Mouse (Mus musculus) megakaryocyte progenitor cell, adult 5-6 weeks (primary cell): Measurements from ENCODE around the gene Zcchc14. TPM values are rescaled to one million over a fixed set of nuclear protein-coding genes. Genes with fewer than 3 reads are reported as not detected.

ENCODE experiments used
- ATAC-seq: replicated peaks from 2 replicates; pipeline ENCODE4 v1.8.0; 2016; ENCODE audit warnings: mild to moderate bottlenecking, moderate TSS enrichment, inconsistent platforms; ENCODE audit not compliant: poor library complexity
- total RNA-seq, 2 experiments: library from RNA; stranded (forward) in 1 of 2; stranded (reverse) in 1 of 2; fragments of 157-497, 149-512 nt in 1 of 2; fragments of 200-1000 nt in 1 of 2; gene quantifications; 2 replicates each; pipeline versions ENCODE4 v1.2.3 to v1.2.4; 2015 to 2017

Gene Zcchc14
- total RNA-seq, 2 experiments from 2014 or later, result 0.04 to 0.07 TPM

DNA sequence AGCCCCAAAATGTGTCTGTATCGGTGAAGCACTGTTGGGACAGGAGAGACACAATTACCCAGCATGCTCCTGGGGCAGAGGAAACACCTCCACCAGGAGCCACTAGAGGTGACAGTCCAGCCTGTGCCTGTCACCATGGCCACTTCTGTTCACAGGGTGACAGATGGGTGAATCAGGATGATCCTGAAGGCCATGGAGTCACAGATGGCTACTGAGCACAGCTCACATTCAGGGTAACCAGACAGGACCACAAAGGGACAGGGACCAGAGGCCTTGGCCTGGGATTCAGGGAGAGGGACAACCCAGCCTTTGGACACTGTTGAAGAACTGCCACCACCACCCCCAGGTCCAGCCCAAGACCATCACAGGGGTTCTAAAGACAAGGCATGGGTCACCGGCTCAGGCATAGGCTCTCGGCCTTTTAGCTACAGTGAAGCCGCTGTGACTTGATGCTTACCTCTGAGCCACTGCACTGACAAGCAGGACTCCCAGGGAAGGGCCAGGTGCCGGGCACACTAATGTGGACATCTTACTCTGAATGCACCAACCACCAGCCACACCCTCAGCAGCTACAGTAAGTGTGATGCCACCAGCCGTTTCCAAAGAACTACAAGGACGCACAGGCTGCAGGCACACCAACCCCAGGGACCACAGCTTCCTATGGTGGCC is 92.1 kb downstream of the Zcchc14 start:
- no peak for ATAC-seq

DNA sequence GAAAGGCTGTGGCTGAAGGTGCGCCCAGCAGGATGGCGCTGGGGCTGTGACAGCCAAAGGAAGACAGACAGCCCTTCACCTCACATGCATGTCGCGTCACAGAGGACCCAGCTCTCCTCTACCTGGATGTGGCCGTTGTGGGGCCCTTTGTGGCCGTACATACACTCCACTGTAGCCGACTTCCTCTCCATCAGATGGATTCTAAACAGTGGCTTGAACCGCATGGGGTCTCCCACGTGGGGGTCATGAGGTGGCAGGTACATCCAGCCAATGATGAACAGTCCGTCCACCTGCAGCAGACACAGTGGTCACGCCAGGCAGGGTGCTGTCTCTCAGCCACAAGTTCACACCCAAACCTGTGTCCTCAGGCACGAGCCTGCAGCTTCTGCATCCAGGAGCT is 92.9 kb downstream of the Zcchc14 start:
- no peak for ATAC-seq

DNA sequence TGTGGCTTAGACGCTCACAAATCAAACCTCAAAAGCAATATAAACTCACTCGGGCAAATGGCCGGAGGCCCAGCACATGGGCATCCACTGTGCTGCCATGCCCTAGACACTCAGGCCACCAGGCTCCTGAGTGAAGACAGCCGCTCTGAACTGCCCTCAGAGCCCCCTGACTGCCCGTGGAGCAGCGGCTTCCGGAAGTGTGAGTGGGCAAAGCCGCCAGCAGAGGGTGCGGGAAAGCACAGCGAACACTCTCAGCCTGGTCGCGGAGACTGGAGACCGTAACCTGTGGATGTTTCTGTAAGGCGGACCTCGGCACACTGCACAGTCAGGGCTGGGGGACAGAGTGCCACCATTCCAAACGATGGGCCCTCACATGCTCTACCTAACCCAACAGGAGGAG is 94.2 kb downstream of the Zcchc14 start:
- ATAC-seq, result no peak

DNA sequence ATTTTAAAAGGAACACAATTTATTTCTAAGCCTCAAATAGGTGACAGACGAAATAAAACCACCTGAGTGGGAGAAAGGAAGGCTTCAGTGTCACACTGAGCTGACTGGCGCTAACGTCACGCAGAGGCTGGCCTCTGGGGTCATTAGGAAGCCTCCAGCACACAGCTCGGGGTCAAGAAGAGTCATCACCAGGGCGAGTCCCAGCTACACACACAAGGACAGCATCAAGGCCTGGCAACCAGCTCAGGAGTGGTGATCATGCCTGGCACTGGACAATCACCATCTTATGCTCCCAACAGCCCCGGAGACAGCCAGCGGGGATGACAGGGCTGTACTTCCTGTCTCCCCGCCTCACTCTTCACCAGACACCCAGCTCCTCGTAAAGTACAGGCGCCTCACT is 95.0 kb downstream of the Zcchc14 start:
- no peak for ATAC-seq

DNA sequence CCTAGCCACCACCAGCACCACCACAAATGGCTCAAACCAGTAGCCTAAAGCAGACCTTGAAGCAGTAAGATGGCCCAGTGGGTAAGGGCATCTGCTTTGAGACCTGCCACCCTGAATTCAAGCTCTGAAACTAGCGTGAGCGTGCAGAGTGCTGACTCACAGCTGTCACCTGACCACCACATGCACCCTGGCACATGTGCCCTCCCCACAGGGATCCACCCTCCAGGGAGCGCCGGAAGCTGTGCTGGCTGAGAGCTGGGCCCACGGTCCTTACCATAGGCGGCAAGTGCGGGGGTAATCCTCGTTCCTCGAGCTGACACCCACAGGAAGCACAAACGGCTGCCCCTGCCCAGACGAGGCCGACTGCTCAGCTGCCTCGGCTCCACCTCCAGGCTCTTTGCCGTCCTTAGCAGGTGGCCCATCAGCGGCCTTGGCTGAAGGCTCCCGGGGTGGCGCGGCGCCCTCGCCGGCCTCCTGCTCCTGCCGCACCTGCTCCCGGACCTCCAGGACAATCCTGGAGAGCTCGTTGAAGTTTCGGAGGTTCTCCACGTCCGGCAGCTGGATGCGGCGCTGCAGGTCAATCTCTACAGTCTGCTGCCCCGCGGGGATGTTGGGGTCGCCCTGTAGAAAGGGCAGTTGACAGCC is 98.7 kb downstream of the Zcchc14 start:
- no peak for ATAC-seq

DNA sequence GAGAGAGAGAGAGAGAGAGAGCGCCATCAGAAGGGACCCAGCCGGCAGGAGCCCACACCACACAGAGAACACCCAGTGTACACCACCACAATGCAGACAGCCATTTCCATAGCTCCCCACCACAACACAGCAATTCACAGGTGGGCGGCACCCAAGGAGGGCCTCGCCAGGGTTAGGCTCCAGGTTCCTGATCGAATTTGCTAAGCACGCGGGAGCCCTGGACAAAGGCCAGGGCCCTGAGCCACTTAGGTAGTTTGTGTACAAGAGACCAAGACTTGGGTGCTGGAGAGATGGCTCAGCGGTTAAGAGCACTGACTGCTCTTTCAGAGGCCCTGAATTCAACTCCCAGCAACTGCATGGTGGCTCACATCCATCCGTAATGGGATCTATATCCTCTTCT is 100.2 kb downstream of the Zcchc14 start:
- no peak for ATAC-seq

DNA sequence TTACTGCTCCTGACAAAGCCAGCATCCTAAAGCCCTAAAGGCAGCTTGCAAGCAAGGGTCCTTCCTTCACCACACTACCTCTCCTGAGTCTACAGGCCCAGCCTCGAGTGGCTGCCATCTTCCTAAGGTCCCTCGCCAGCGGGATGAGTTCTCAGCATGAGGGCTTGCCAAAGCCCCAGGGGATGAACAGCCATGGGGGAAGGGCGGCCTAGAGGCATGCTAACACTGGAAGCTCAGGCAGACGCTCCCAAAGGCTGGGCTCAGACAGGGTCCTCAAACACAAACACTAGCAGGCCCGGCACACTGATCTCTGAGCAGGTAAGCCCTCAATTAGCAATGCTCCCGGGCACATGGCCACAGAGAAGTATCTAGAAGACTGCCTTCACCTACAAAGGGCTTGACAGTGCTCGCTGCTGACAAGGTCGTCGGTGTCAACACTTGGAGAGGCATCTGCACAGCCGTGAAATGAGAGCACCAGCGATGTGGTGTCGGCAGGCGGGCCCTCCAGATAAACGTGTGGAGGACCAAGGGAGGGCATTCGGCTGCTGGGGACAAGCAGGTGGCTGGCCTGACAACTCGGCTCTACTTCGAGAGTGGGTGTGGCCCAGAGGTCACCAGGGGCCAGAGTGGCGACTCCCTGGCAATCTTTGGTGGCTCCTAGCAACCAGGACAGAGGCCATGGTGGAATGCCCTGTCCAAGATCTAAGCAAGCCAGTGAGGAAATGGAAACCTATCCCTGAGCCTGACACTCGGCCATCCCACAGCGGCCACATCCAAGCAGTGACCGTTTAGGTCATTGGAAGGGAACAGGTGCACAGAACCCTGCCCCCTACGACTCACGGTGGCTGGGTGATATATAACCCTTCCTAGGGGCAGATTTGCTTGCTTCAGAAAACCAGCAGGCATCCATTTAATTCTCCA is 101.4 kb downstream of the Zcchc14 start:
- ATAC-seq, result no peak

DNA sequence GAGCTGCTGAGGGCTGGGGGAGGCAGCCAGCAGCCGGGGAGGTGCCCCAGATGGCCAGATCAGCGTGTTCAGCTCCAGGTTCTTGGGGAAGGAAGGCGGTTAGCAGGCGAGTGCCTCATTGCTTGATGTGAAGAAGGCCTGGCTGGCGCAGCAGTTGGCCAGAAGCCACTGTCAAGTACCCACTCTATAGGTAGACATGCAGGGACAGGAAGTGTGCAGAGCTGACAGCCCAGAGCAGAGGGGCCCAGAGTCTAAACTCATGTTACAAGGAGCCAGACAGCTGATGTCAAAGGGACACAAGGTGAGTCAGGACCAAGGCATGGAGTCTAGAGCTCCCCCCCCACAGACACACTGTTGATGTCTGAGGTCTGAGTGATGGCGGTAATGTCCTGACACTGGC is 102.6 kb downstream of the Zcchc14 start:
- ATAC-seq, result no peak

Other genes starting within 250 kb of the Zcchc14 start
- not detected in 2 replicates for gene 1700018B08Rik, start 108.6 kb downstream of the Zcchc14 start, total RNA-seq (2015)
- not detected in 2 replicates for gene 1700018B08Rik, start 108.6 kb downstream of the Zcchc14 start, total RNA-seq (2017)
- 6.0 and 6.6 TPM in 2 replicates for gene Fbxo31, start 74.1 kb downstream of the Zcchc14 start, total RNA-seq (2015)
- gene Fbxo31, start 74.1 kb downstream of the Zcchc14 start, total RNA-seq (2017), result 6.9 and 7.1 TPM in 2 replicates
- 73.8 and 74.5 TPM in 2 replicates for gene Map1lc3b, start 62.5 kb downstream of the Zcchc14 start, total RNA-seq (2015)
- gene Map1lc3b, start 62.5 kb downstream of the Zcchc14 start, total RNA-seq (2017), result 65.9 and 78.6 TPM in 2 replicates
- gene Jph3, start 76.7 kb upstream of the Zcchc14 start, total RNA-seq (2015), result not detected in 2 replicates
- gene Jph3, start 76.7 kb upstream of the Zcchc14 start, total RNA-seq (2017), result 0.04 TPM in 1 of 2 replicates, not detected in the other
- 16.5 and 18.6 TPM in 2 replicates for gene Klhdc4, start 176.7 kb upstream of the Zcchc14 start, total RNA-seq (2015)
- gene Klhdc4, start 176.7 kb upstream of the Zcchc14 start, total RNA-seq (2017), result 46.1 and 46.9 TPM in 2 replicates